Mouse (Mus musculus): Measurements from ENCODE around the gene Abcc4.

Gene Abcc4

GRCm38 (mm10) chr14:118635493-118636183, 70.4 kb downstream of the Abcc4 start:
- Histone ChIP-seq H3K9me3 (ENCODE audit: low read length) (no peaks in the 10 kb centered on the region), H3K4me1 (replicated peaks; ENCODE audit: low read depth, low read length) (peaks cover 50% of the 10 kb centered on the region), H3K4me3 (replicated peaks; ENCODE audit: low read length) (no peak overlapping the region), H3K36me3 (ENCODE audit: insufficient read depth, low read length) (peaks cover 86% of the 10 kb centered on the region), H3K27me3 (ENCODE audit: insufficient read depth, low read length) (no peaks in the 10 kb centered on the region)
- no peak for TF ChIP-seq NANOG (IDR thresholded peaks at IDR 0.05; ENCODE audit: borderline replicate concordance, low read length)
- TF ChIP-seq CTCF (conservative IDR thresholded peaks at IDR 0.05; ENCODE audit: low read length) = no peak
- no peak for TF ChIP-seq POU5F1 (IDR thresholded peaks at IDR 0.05; ENCODE audit: borderline replicate concordance, low read length)

GRCm38 (mm10) chr14:118629649-118630048, 76.4 kb downstream of the Abcc4 start:
- H3K27me3 ChIP-seq (ENCODE audit: insufficient read depth, low read length) = no peaks in the 10 kb centered on the region
- no peak for TF ChIP-seq NANOG (IDR thresholded peaks at IDR 0.05; ENCODE audit: borderline replicate concordance, low read length)
- TF ChIP-seq CTCF (conservative IDR thresholded peaks at IDR 0.05; ENCODE audit: low read length) = no peak
- TF ChIP-seq POU5F1 (IDR thresholded peaks at IDR 0.05; ENCODE audit: borderline replicate concordance, low read length) = no peak
- H3K4me3 ChIP-seq (replicated peaks; ENCODE audit: low read length) = no peak overlapping the region
- H3K4me1 ChIP-seq (replicated peaks; ENCODE audit: low read depth, low read length) = peaks cover 18% of the 10 kb centered on the region
- peaks cover 93% of the 10 kb centered on the region for H3K36me3 ChIP-seq (ENCODE audit: insufficient read depth, low read length)
- H3K9me3 ChIP-seq (ENCODE audit: low read length) = no peaks in the 10 kb centered on the region

- H3K9me3 ChIP-seq (ENCODE audit: low read length) = no peaks in the 10 kb centered on the region
- H3K36me3 ChIP-seq (ENCODE audit: insufficient read depth, low read length) = peaks cover 81% of the 10 kb centered on the region
- H3K27me3 ChIP-seq (ENCODE audit: insufficient read depth, low read length) = no peaks in the 10 kb centered on the region
- no peak overlapping the region for H3K4me3 ChIP-seq (replicated peaks; ENCODE audit: low read length)
- TF ChIP-seq CTCF (conservative IDR thresholded peaks at IDR 0.05; ENCODE audit: low read length) = no peak
- peaks cover 12% of the 10 kb centered on the region for H3K4me1 ChIP-seq (replicated peaks; ENCODE audit: low read depth, low read length)
Measured at GRCm38 (mm10) chr14:118621449-118621789, 84.6 kb downstream of the Abcc4 start.

GRCm38 (mm10) chr14:118620773-118621448, 85.1 kb downstream of the Abcc4 start:
- no peak for TF ChIP-seq NANOG (IDR thresholded peaks at IDR 0.05; ENCODE audit: borderline replicate concordance, low read length)
- TF ChIP-seq CTCF (conservative IDR thresholded peaks at IDR 0.05; ENCODE audit: low read length) = no peak
- TF ChIP-seq POU5F1 (IDR thresholded peaks at IDR 0.05; ENCODE audit: borderline replicate concordance, low read length) = no peak
- H3K9me3 ChIP-seq (ENCODE audit: low read length) = no peaks in the 10 kb centered on the region
- no peak overlapping the region for H3K4me3 ChIP-seq (replicated peaks; ENCODE audit: low read length)
- no peaks in the 10 kb centered on the region for H3K27me3 ChIP-seq (ENCODE audit: insufficient read depth, low read length)
- H3K36me3 ChIP-seq (ENCODE audit: insufficient read depth, low read length) = peaks cover 81% of the 10 kb centered on the region
- peaks cover 12% of the 10 kb centered on the region for H3K4me1 ChIP-seq (replicated peaks; ENCODE audit: low read depth, low read length)

GRCm38 (mm10) chr14:118616698-118617311, 89.2 kb downstream of the Abcc4 start:
- TF ChIP-seq NANOG (IDR thresholded peaks at IDR 0.05; ENCODE audit: borderline replicate concordance, low read length) = no peak
- TF ChIP-seq POU5F1 (IDR thresholded peaks at IDR 0.05; ENCODE audit: borderline replicate concordance, low read length) = no peak
- no peak for TF ChIP-seq CTCF (conservative IDR thresholded peaks at IDR 0.05; ENCODE audit: low read length)
- peaks cover 81% of the 10 kb centered on the region for H3K36me3 ChIP-seq (ENCODE audit: insufficient read depth, low read length)
- peaks cover 19% of the 10 kb centered on the region for H3K4me1 ChIP-seq (replicated peaks; ENCODE audit: low read depth, low read length)
- no peak overlapping the region for H3K4me3 ChIP-seq (replicated peaks; ENCODE audit: low read length)
- no peaks in the 10 kb centered on the region for H3K27me3 ChIP-seq (ENCODE audit: insufficient read depth, low read length)
- H3K9me3 ChIP-seq (ENCODE audit: low read length) = no peaks in the 10 kb centered on the region

GRCm38 (mm10) chr14:118613734-118614133, 92.3 kb downstream of the Abcc4 start:
- TF ChIP-seq CTCF (conservative IDR thresholded peaks at IDR 0.05; ENCODE audit: low read length) (no peak), NANOG (IDR thresholded peaks at IDR 0.05; ENCODE audit: borderline replicate concordance, low read length) (no peak), POU5F1 (IDR thresholded peaks at IDR 0.05; ENCODE audit: borderline replicate concordance, low read length) (no peak)
- no peaks in the 10 kb centered on the region for H3K9me3 ChIP-seq (ENCODE audit: low read length)
- H3K4me3 ChIP-seq (replicated peaks; ENCODE audit: low read length) = no peak overlapping the region
- H3K27me3 ChIP-seq (ENCODE audit: insufficient read depth, low read length) = no peaks in the 10 kb centered on the region
- peaks cover 88% of the 10 kb centered on the region for H3K36me3 ChIP-seq (ENCODE audit: insufficient read depth, low read length)
- H3K4me1 ChIP-seq (replicated peaks; ENCODE audit: low read depth, low read length) = peaks cover 24% of the 10 kb centered on the region

GRCm38 (mm10) chr14:118611714-118612113, 94.3 kb downstream of the Abcc4 start:
- Histone ChIP-seq H3K36me3 (ENCODE audit: insufficient read depth, low read length) (peaks cover 85% of the 10 kb centered on the region), H3K9me3 (ENCODE audit: low read length) (no peaks in the 10 kb centered on the region), H3K4me1 (replicated peaks; ENCODE audit: low read depth, low read length) (peaks cover 24% of the 10 kb centered on the region), H3K4me3 (replicated peaks; ENCODE audit: low read length) (no peak overlapping the region), H3K27me3 (ENCODE audit: insufficient read depth, low read length) (no peaks in the 10 kb centered on the region)
- no peak for TF ChIP-seq CTCF (conservative IDR thresholded peaks at IDR 0.05; ENCODE audit: low read length)
- TF ChIP-seq NANOG (IDR thresholded peaks at IDR 0.05; ENCODE audit: borderline replicate concordance, low read length) = no peak
- TF ChIP-seq POU5F1 (IDR thresholded peaks at IDR 0.05; ENCODE audit: borderline replicate concordance, low read length) = no peak

GRCm38 (mm10) chr14:118610786-118611185, 95.2 kb downstream of the Abcc4 start:
- TF ChIP-seq CTCF (conservative IDR thresholded peaks at IDR 0.05; ENCODE audit: low read length) = peak; percentile 24
- no peak for TF ChIP-seq NANOG (IDR thresholded peaks at IDR 0.05; ENCODE audit: borderline replicate concordance, low read length)
- no peak for TF ChIP-seq POU5F1 (IDR thresholded peaks at IDR 0.05; ENCODE audit: borderline replicate concordance, low read length)
- no peak overlapping the region for H3K4me3 ChIP-seq (replicated peaks; ENCODE audit: low read length)
- H3K36me3 ChIP-seq (ENCODE audit: insufficient read depth, low read length) = peaks cover 84% of the 10 kb centered on the region
- no peaks in the 10 kb centered on the region for H3K9me3 ChIP-seq (ENCODE audit: low read length)
- H3K27me3 ChIP-seq (ENCODE audit: insufficient read depth, low read length) = no peaks in the 10 kb centered on the region
- H3K4me1 ChIP-seq (replicated peaks; ENCODE audit: low read depth, low read length) = peaks cover 24% of the 10 kb centered on the region

Measured in E14TG2a.4 (cell line).